Mouse (Mus musculus): ENCODE measurements around the gene Nim1k. TPM values are rescaled to one million over a fixed set of nuclear protein-coding genes. Genes with fewer than 3 reads are reported as not detected.
"Not testable (repeated sequence)": the region's sequence is repeated elsewhere in the genome, so short reads cannot be mapped to it uniquely, and the experiment has no call there.

The Nim1k gene
- polyA plus RNA-seq, 1 experiment from 2014 or later = 5.9 TPM

- Histone ChIP-seq H3K27me3 (ENCODE audit: control insufficient read depth, insufficient read depth, low read length) (no peaks in the 10 kb centered on the region), H3K36me3 (ENCODE audit: control insufficient read depth, insufficient read depth, low read length) (no peaks in the 10 kb centered on the region), H3K4me2 (ENCODE audit: low read depth, low read length) (no peak overlapping the region), H3K9ac (replicated peaks; ENCODE audit: low read depth, low read length) (no peak overlapping the region), H3K9me3 (ENCODE audit: control insufficient read depth, low read length) (no peaks in the 10 kb centered on the region), H3K27ac (ENCODE audit: low read depth, low read length) (no peak overlapping the region), H3K4me3 (ENCODE audit: low read depth, low read length) (no peak overlapping the region), H3K4me1 (ENCODE audit: control insufficient read depth, insufficient read depth, low read length) (no peaks in the 10 kb centered on the region)
- 79% methylated on average over 3 of the region's 3 CpGs for WGBS
- no peak for ATAC-seq (ENCODE audit: low read depth)
These were observed 74.5 kb downstream of the Nim1k start for GRCm38 (mm10) chr13:119681161-119681560.

GRCm38 (mm10) chr13:119679721-119680120 is 76.0 kb downstream of the Nim1k start:
- Histone ChIP-seq H3K27me3 (ENCODE audit: control insufficient read depth, insufficient read depth, low read length) (no peaks in the 10 kb centered on the region), H3K27ac (ENCODE audit: low read depth, low read length) (no peak overlapping the region), H3K4me3 (ENCODE audit: low read depth, low read length) (no peak overlapping the region), H3K36me3 (ENCODE audit: control insufficient read depth, insufficient read depth, low read length) (no peaks in the 10 kb centered on the region), H3K9me3 (ENCODE audit: control insufficient read depth, low read length) (no peaks in the 10 kb centered on the region), H3K9ac (replicated peaks; ENCODE audit: low read depth, low read length) (no peak overlapping the region), H3K4me1 (ENCODE audit: control insufficient read depth, insufficient read depth, low read length) (no peaks in the 10 kb centered on the region), H3K4me2 (ENCODE audit: low read depth, low read length) (no peak overlapping the region)
- 35% methylated on average over 2 of the region's 2 CpGs for WGBS
- no peak for ATAC-seq (ENCODE audit: low read depth)

- Histone ChIP-seq H3K27me3 (ENCODE audit: control insufficient read depth, insufficient read depth, low read length) (no peaks in the 10 kb centered on the region), H3K9ac (replicated peaks; ENCODE audit: low read depth, low read length) (no peak overlapping the region), H3K4me2 (ENCODE audit: low read depth, low read length) (no peak overlapping the region), H3K36me3 (ENCODE audit: control insufficient read depth, insufficient read depth, low read length) (no peaks in the 10 kb centered on the region), H3K4me1 (ENCODE audit: control insufficient read depth, insufficient read depth, low read length) (no peaks in the 10 kb centered on the region), H3K4me3 (ENCODE audit: low read depth, low read length) (no peak overlapping the region), H3K9me3 (ENCODE audit: control insufficient read depth, low read length) (no peaks in the 10 kb centered on the region), H3K27ac (ENCODE audit: low read depth, low read length) (no peak overlapping the region)
- 68% methylated on average over 8 of the region's 8 CpGs for WGBS
- ATAC-seq (ENCODE audit: low read depth) = no peak
These were observed 76.9 kb downstream of the Nim1k start for GRCm38 (mm10) chr13:119678794-119679193.

GRCm38 (mm10) chr13:119661420-119661819 is 94.3 kb downstream of the Nim1k start:
- H3K27ac ChIP-seq (ENCODE audit: low read depth, low read length); H3K27me3 ChIP-seq (ENCODE audit: control insufficient read depth, insufficient read depth, low read length); H3K36me3 ChIP-seq (ENCODE audit: control insufficient read depth, insufficient read depth, low read length); H3K9me3 ChIP-seq (ENCODE audit: control insufficient read depth, low read length); H3K4me2 ChIP-seq (ENCODE audit: low read depth, low read length); ATAC-seq (ENCODE audit: low read depth); H3K4me3 ChIP-seq (ENCODE audit: low read depth, low read length); H3K9ac ChIP-seq (replicated peaks; ENCODE audit: low read depth, low read length); H3K4me1 ChIP-seq (ENCODE audit: control insufficient read depth, insufficient read depth, low read length): not testable (repeated sequence)
- WGBS = 68% methylated on average over 4 of the region's 9 CpGs

Other genes starting within 250 kb of the Nim1k start
- 0.37 and 0.53 TPM in 2 replicates for gene Ccl28, start 132.1 kb downstream of the Nim1k start, polyA plus RNA-seq (2014; fragmentation: Nextera tagmentation; extraction: Ambion mirVana)
- 506 and 536 TPM in 2 replicates for gene Hmgcs1, start 65.5 kb downstream of the Nim1k start, polyA plus RNA-seq (2014; fragmentation: Nextera tagmentation; extraction: Ambion mirVana)
- gene Zfp131, start 35.0 kb upstream of the Nim1k start, polyA plus RNA-seq (2014; fragmentation: Nextera tagmentation; extraction: Ambion mirVana) = 38.4 and 38.7 TPM in 2 replicates
- not detected in 2 replicates for gene AF067063, start 74.3 kb upstream of the Nim1k start, polyA plus RNA-seq (2014; fragmentation: Nextera tagmentation; extraction: Ambion mirVana)
- not detected in 2 replicates for gene D13Ertd608e, start 80.1 kb upstream of the Nim1k start, polyA plus RNA-seq (2014; fragmentation: Nextera tagmentation; extraction: Ambion mirVana)
- not detected in 2 replicates for gene Tcstv1, start 138.9 kb upstream of the Nim1k start, polyA plus RNA-seq (2014; fragmentation: Nextera tagmentation; extraction: Ambion mirVana)
- not detected in 2 replicates for gene Gm21761, start 173.4 kb upstream of the Nim1k start, polyA plus RNA-seq (2014; fragmentation: Nextera tagmentation; extraction: Ambion mirVana)
- not detected in 2 replicates for gene B020031M17Rik, start 194.9 kb upstream of the Nim1k start, polyA plus RNA-seq (2014; fragmentation: Nextera tagmentation; extraction: Ambion mirVana)